Mouse (Mus musculus): Measurements from ENCODE around the gene Rapgef4.

Gene Rapgef4

GRCm38 (mm10) chr2:71980771-71981342 is at the start of gene Rapgef4:
Gene Rapgef4, plus strand, starts transcription at chr2:71981240.
- peak; percentile 63 for DNase-seq

DNA sequence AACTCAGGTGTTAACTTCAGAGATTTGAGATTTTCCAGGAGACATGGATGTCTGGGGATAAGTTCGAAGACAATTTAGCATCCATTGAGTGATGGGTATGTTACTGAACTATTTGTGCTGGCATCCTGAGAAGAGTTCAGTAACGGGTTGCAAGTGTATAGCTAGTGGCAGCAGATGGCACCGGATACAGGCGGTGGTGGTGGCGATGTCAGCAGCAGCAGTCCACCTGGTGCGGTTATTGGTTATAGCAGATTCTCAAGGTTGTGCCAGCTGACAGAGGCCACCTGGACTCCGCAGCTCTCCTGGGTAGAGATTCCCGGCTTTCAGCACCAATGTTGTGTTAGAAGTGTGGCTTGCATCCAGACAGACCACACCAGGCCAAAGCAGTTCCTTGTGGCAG is 47.0 kb upstream of the Rapgef4 start:
- no peak for DNase-seq

DNA sequence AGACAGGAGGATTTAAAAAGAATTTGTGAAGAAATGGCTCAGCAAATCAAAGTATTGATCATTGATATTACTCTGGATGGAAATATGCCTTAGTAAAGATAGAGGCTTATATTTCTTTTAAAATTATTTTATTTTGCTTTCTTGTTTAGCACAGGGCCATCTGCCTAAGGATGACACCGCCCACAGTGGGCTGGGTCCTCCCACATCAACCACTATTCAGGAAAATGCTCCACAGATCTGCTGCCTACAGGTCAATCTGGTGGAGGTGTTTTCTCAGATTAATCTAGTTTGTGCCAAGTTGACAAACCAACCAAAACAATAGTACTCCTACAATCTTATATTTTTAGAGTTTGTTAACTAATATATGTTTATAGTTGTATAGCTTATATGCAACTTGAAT is 44.3 kb upstream of the Rapgef4 start:
- no peak for DNase-seq

DNA sequence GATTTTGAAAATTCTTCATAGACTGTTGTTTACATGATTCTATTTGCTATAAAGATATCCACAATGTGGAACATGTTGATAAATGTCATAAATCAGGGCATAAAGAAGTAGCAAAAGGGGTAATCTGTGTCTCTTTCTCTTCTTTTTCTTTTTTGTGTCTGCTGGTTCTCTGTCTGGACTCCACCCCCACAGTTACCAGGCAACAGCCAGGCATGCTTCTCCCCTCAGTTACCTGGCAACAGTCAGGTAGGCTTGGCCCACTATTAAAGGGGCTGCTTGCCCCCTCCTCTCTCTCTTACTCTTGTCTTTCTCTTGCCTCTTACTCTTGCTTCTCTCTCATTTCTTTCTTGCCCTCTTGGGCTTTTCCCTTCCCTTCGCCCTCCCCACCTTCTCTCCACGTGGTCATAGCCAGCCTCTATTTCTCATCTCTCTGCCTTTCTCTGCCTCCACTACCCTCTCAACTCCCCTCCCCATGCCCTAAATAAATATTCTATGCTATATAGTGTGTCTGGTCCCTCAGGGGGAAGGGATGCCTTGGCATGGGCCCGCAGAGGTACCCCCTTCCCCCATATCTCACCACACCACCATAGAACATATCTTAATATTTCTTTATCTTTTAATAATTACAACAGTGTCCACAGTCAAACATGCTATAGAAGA is 43.3 kb upstream of the Rapgef4 start:
- no peak for DNase-seq

DNA sequence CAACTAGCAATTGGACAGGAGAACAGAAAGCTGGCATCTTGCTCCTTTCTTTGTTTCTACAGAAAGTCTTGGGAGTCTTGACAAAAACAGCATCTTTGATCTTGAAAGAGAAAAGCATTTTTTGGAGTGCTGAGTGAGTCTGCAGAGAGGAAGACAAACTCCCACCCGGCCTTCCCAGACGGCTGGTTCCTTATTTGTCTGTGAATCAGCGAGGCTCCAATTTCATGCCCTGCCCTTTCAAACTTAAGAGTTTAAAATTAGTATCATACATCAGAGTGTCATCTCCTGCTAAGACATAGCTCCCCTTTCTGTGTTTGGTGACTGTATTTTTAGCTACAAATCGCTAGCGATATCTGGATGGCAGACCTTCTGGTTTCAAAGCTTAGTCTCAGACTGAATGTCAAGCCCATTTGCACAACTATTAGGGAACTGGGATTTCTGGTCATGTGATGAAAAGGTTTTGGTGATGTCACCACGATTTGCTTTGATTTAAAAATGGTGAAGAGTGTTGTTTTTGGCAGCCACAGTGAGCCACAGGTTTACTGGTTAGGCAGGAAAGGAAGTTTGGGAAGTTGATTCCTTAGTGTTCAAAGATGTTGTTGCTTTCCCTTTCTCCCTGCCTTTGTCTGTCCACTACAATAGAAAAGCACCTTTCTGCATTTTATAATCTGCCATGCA is 42.2 kb upstream of the Rapgef4 start:
- DNase-seq, result no peak

GRCm38 (mm10) chr2:71941005-71941720 is 39.9 kb upstream of the Rapgef4 start:
- no peak for DNase-seq

DNA sequence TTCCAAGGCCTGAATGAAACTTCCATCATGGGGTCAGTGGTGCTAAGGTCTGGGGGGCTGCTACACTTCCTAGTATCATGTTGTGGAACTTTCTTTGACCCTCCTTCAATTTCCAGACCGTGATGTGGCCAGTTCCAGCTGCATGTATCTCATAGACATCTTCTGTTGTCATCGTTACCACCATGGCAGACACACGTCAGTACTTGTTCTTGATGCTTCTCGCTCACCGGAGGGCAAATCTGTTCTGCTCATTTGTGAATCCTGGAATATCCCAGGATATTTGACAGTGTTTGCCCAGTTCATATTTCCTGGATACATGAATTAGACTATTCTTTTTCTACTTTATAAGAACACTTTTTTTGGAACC is 39.3 kb upstream of the Rapgef4 start:
- no peak for DNase-seq

- DNase-seq, result no peak
Measured at GRCm38 (mm10) chr2:71951212-71951611, 29.8 kb upstream of the Rapgef4 start.

DNA sequence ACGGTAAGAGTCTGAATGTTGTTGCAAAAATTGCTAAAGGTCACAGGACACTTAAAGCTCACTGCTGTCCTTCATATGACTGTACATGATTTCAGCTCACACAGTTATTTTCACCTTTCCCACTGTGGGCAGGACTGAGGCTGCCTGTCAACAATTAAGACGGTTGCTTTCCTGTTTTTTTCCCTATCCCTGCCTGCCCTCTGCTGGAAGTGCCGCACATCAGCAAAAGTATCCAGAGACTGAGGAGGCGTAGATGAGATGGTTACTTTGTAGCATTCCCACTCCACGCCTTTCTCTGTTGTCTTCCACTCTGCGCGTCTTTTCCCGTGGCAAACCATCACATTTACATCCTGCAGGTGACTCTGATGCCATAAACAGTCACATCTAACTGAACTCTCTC is 25.4 kb upstream of the Rapgef4 start:
- peak; percentile 70 for DNase-seq

GRCm38 (mm10) chr2:71956463-71956862 is 24.6 kb upstream of the Rapgef4 start:
- DNase-seq, result peak; percentile 80

DNA sequence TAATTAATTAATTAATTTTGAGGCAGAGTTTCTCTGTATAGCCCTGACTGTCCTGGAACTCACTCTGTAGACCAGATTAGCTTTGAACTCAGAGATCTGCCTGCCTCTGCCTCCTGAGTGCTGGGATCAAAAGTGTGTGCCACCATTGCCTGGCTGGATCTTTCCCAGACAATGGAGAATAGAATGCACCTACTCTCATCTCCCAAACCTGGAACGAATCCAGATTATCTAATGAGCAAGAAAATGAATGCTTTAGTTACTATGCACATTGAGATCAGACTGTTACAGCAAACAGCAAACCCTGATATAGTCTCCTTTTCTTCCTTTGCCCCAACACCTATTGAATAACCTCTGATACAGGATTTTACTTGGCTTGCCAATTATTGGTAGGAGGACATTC is 23.1 kb upstream of the Rapgef4 start:
- DNase-seq, result peak; percentile 52

GRCm38 (mm10) chr2:71958393-71958792 is 22.6 kb upstream of the Rapgef4 start:
- peak; percentile 84 for DNase-seq

DNA sequence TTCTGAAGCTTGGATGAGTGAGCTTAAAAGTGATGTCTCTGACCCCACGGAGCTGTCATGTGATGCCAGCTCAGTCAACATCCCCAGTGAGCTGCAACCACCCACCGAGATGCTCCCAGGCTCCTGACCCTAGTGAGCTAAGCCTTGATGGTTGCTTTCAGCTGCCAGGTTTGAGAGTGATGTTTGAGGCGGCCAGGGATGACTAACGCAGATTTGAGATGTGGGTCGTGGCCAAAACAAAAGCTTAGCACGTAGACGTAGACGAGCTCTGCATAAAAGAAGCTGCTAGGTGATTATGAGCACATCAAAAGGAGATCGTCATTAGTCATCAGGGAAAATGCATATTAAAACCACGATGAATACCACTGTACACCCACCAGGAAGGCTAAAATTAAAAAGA is 16.8 kb upstream of the Rapgef4 start:
- peak; percentile 9 for DNase-seq

GRCm38 (mm10) chr2:71965476-71965875 is 15.6 kb upstream of the Rapgef4 start:
- DNase-seq, result peak; percentile 66

- no peak for DNase-seq
Measured at GRCm38 (mm10) chr2:71966737-71967136, 14.3 kb upstream of the Rapgef4 start.

- peak; percentile 4 for DNase-seq
Measured at GRCm38 (mm10) chr2:71967855-71968254, 13.2 kb upstream of the Rapgef4 start.

- no peak for DNase-seq
Measured at GRCm38 (mm10) chr2:71973646-71974045, 7.4 kb upstream of the Rapgef4 start.

DNA sequence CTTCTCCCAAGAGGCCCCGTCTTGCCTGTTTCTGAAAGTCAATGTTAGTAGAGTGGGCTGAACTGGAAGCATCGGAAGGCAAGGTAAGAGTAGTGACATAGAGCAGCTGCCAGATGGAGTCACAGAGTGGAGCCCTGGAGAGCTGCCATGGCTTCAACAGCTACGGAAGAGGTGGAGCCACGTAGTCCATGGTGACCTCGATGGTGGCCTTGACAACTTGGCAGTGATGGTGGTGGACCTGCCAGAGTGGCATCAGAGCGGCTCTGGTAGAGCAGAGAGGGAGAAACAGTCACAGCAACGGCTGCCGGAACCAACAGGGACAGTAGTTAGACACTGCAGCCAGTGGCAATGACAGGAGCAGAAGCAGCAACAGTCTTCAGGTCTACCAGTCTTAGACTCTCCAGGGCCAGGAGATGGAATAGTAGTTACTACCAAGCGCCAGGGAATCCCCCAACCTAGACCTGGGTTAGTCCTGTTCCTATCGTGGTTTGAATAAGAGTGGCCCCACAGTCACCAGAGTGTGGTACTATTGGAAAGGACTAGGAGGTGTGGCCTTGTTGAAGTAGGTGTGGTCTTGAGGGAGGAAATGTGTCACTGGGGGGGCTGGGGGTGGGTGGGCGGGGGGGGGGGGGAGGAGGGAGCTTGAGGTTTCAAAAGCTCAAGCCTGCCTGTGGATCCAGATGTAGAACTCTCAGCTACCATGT is 6.7 kb upstream of the Rapgef4 start:
- peak; percentile 91 for DNase-seq

- peak; percentile 72 for DNase-seq
Measured at GRCm38 (mm10) chr2:71979981-71980380, 1.1 kb upstream of the Rapgef4 start.

GRCm38 (mm10) chr2:71981343-71981851 is 357 bp downstream of the Rapgef4 start:
- peak; percentile 68 for DNase-seq

DNA sequence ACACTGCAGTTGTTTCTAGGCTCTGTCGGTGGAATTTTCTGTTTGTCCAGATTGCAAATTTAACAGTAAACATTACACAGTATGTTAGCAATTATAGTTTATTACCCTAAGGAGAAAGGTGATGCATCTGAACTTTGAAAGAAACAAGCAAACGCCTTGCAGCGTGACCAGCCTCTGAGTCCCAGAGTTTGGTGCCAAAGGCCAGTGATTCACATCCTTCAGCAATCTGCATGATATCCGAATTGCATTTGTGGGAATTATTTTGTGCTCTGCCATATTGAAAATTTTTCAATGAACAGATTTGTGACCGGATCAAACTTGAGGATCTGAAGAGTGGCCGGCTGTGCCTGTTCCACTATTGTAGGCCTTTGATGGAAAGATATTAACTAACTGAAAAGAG is 856 bp downstream of the Rapgef4 start:
- peak; percentile 69 for DNase-seq

DNA sequence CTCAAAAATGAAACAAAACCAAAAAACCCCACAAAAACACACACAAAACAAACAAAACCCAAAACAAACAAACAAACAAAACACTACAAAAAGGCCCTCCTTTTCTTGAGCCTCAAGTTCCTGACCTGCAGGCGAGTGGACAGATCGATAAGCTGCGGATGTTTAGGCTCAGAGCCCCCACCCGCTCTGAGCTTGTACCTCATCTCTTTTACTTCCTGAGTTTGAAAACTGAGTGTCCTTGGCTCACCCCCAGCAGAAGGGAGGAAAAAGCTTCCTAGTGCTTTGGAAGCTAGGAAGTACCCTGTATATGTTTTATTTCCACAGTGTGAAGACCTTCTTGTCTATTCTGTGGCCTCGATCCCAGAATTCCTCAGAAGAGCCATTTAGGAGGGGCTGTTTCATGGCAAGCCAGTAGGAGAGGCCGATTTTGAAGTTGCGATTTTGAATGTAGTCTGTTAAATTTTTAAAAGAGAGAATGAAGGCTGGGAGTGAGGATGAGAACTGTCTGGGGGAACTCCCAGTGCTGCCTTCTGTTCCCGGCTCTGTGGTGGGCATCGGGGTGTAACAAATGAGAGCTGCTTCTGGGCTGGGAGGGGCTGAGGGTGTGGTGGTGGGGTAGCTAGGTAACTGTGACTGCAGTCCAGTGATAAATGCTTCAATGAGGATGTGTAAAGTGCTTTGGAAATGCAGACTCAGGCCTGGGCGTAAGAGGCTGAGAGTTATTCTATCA is 2.0 kb downstream of the Rapgef4 start:
- peak; percentile 70 for DNase-seq
